Mouse (Mus musculus): ENCODE data around the gene Cys1. TPM values are rescaled to one million over a fixed set of nuclear protein-coding genes. Genes with fewer than 3 reads are reported as not detected.
"Not testable (repeated sequence)": the region's sequence is repeated elsewhere in the genome, so short reads cannot be mapped to it uniquely, and the experiment has no call there.

The Cys1 gene
- polyA plus RNA-seq, 1 experiment from 2014 or later: 2.6 TPM

DNA sequence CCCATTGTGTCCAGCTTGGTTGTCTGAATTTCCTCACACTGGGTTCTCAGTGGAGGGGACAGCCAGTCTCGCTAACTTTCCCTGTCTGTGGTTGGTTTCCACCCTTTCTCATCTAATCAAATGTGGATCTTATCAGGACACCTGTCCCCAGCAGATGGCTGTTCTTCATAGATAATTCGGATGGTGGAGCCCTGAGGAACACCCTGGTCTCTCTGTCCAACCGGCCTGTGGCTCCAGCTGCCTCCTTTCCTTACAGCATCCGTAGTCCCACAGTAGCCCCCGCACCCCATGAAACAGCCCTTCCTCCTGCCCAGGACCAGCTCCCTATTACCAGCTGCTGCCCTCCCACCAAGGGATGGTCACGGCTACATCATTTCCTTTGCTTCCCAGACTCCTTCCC, 35.7 kb downstream of the Cys1 start:
- WGBS: 82% methylated on average over 6 of the region's 6 CpGs

GRCm38 (mm10) chr12:24644125-24644571, 37.5 kb downstream of the Cys1 start:
- 73% methylated on average over 1 of the region's 1 CpGs for WGBS
- Histone ChIP-seq H3K27me3 (ENCODE audit: control insufficient read depth, insufficient read depth, low read length) (no peaks in the 10 kb centered on the region), H3K9me3 (ENCODE audit: control insufficient read depth, low read depth, low read length) (no peaks in the 10 kb centered on the region), H3K4me1 (ENCODE audit: control insufficient read depth, insufficient read depth, low read length) (0 out of 2 replicates have a peak, but pooled peaks cover 4% of the 10 kb centered on the region), H3K4me2 (replicated peaks; ENCODE audit: low read depth, low read length) (no peak overlapping the region), H3K4me3 (ENCODE audit: low read depth, low read length) (no peak overlapping the region), H3K27ac (ENCODE audit: low read length) (no peak overlapping the region), H3K36me3 (ENCODE audit: control insufficient read depth, insufficient read depth, low read length) (no peaks in the 10 kb centered on the region), H3K9ac (replicated peaks; ENCODE audit: low read depth, low read length) (no peak overlapping the region)
- peak; percentile 69 for ATAC-seq (ENCODE audit: insufficient number of reproducible peaks, insufficient read depth, low FRiP score, low read depth)

More for the DNA sequence above, 35.7 kb downstream of the Cys1 start:
- no peaks in the 10 kb centered on the region for H3K9me3 ChIP-seq (ENCODE audit: control insufficient read depth, low read depth, low read length)
- peaks cover 8% of the 10 kb centered on the region; the same call in 1 of the 2 replicates for H3K4me1 ChIP-seq (ENCODE audit: control insufficient read depth, insufficient read depth, low read length)
- H3K36me3 ChIP-seq (ENCODE audit: control insufficient read depth, insufficient read depth, low read length): no peaks in the 10 kb centered on the region
- ATAC-seq (ENCODE audit: insufficient number of reproducible peaks, insufficient read depth, low FRiP score, low read depth): no peak
- H3K4me3 ChIP-seq (ENCODE audit: low read depth, low read length): no peak overlapping the region
- H3K4me2 ChIP-seq (replicated peaks; ENCODE audit: low read depth, low read length): no peak overlapping the region
- no peak overlapping the region for H3K9ac ChIP-seq (replicated peaks; ENCODE audit: low read depth, low read length)
- H3K27ac ChIP-seq (ENCODE audit: low read length): no peak overlapping the region
- no peaks in the 10 kb centered on the region for H3K27me3 ChIP-seq (ENCODE audit: control insufficient read depth, insufficient read depth, low read length)

DNA sequence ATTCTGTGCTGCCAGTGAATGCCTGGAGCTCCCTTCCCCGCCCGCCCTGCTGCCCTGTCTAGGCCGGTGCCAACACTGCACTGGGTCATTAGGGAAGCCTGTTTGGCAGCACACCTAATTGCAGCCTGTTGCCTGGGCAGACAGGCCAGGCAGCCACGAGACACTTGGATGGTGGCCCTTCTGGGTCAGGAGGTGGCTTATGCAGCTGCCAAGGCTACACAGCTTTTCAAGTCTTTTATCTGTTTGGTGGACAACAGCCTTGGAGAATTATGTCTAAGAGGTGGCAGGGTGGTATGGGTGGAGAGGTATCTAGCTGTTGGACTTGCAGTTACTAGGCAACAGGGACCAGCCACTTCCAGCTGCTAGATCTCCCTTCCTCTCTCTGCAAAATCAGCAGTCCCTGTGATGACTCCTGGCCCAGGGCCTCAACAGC, 39.2 kb downstream of the Cys1 start:
- no peak overlapping the region for H3K4me3 ChIP-seq (ENCODE audit: low read depth, low read length)
- no peaks in the 10 kb centered on the region for H3K36me3 ChIP-seq (ENCODE audit: control insufficient read depth, insufficient read depth, low read length)
- H3K27me3 ChIP-seq (ENCODE audit: control insufficient read depth, insufficient read depth, low read length): no peaks in the 10 kb centered on the region
- ATAC-seq (ENCODE audit: insufficient number of reproducible peaks, insufficient read depth, low FRiP score, low read depth): no peak
- H3K4me2 ChIP-seq (replicated peaks; ENCODE audit: low read depth, low read length): no peak overlapping the region
- H3K27ac ChIP-seq (ENCODE audit: low read length): no peak overlapping the region
- H3K9me3 ChIP-seq (ENCODE audit: control insufficient read depth, low read depth, low read length): no peaks in the 10 kb centered on the region
- H3K9ac ChIP-seq (replicated peaks; ENCODE audit: low read depth, low read length): no peak overlapping the region
- WGBS: 62% methylated on average over 4 of the region's 4 CpGs
- 0 out of 2 replicates have a peak, but pooled peaks cover 4% of the 10 kb centered on the region for H3K4me1 ChIP-seq (ENCODE audit: control insufficient read depth, insufficient read depth, low read length)

DNA sequence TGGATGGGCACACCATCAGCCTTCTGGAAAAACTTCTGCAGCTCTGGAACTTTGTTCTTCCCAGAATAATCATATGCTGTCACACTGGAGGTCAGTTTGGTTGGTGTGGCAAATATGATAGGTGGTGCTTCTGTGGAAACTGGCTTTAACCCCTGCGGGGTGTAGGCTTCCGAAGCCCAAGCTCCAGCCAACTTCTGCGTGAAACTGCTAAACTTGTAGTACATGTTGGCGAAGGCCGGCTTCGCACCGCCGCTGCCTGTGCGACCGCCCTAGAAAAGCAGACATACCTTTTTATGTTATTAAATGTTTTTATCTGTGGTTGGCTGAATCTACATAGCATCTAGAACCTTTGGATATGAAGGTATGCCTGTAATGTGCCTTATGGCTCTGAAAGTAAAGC, 42.8 kb downstream of the Cys1 start:
- not testable (repeated sequence) for H3K4me3 ChIP-seq (ENCODE audit: low read depth, low read length); H3K9me3 ChIP-seq (ENCODE audit: control insufficient read depth, low read depth, low read length); ATAC-seq (ENCODE audit: insufficient number of reproducible peaks, insufficient read depth, low FRiP score, low read depth); H3K9ac ChIP-seq (replicated peaks; ENCODE audit: low read depth, low read length); H3K4me1 ChIP-seq (ENCODE audit: control insufficient read depth, insufficient read depth, low read length); H3K36me3 ChIP-seq (ENCODE audit: control insufficient read depth, insufficient read depth, low read length); H3K27ac ChIP-seq (ENCODE audit: low read length); H3K4me2 ChIP-seq (replicated peaks; ENCODE audit: low read depth, low read length); H3K27me3 ChIP-seq (ENCODE audit: control insufficient read depth, insufficient read depth, low read length)
- WGBS: 97% methylated on average over 10 of the region's 10 CpGs

GRCm38 (mm10) chr12:24634648-24635047, 47.0 kb downstream of the Cys1 start:
- Histone ChIP-seq H3K27ac (ENCODE audit: low read length) (no peak overlapping the region), H3K4me3 (ENCODE audit: low read depth, low read length) (no peak overlapping the region), H3K9me3 (ENCODE audit: control insufficient read depth, low read depth, low read length) (no peaks in the 10 kb centered on the region), H3K4me1 (ENCODE audit: control insufficient read depth, insufficient read depth, low read length) (no peaks in the 10 kb centered on the region), H3K4me2 (replicated peaks; ENCODE audit: low read depth, low read length) (no peak overlapping the region), H3K27me3 (ENCODE audit: control insufficient read depth, insufficient read depth, low read length) (no peaks in the 10 kb centered on the region), H3K36me3 (ENCODE audit: control insufficient read depth, insufficient read depth, low read length) (no peaks in the 10 kb centered on the region), H3K9ac (replicated peaks; ENCODE audit: low read depth, low read length) (no peak overlapping the region)
- no peak for ATAC-seq (ENCODE audit: insufficient number of reproducible peaks, insufficient read depth, low FRiP score, low read depth)
- WGBS: 83% methylated on average over 3 of the region's 3 CpGs

DNA sequence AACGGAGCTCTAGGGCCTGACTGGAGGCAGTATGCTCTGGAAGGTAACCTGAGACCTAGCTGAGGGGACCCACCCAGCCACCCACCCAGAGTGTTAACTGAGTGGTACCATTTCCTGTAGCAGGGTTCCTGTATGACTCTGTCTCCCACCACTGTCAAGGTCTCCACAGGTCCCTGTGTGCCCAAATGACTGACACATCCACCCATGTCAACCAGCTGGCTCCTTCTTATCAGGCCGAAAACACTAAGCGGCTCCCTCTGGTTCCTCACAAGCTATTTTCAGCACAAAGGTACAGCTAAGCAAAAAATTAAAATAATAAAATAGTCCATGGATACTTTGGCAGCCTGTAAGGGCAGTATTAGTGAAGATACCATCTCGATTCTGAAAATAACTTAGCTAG, 47.4 kb downstream of the Cys1 start:
- Histone ChIP-seq H3K27me3 (ENCODE audit: control insufficient read depth, insufficient read depth, low read length) (no peaks in the 10 kb centered on the region), H3K9me3 (ENCODE audit: control insufficient read depth, low read depth, low read length) (no peaks in the 10 kb centered on the region), H3K36me3 (ENCODE audit: control insufficient read depth, insufficient read depth, low read length) (no peaks in the 10 kb centered on the region), H3K4me2 (replicated peaks; ENCODE audit: low read depth, low read length) (no peak overlapping the region), H3K4me1 (ENCODE audit: control insufficient read depth, insufficient read depth, low read length) (no peaks in the 10 kb centered on the region), H3K27ac (ENCODE audit: low read length) (no peak overlapping the region), H3K9ac (replicated peaks; ENCODE audit: low read depth, low read length) (no peak overlapping the region), H3K4me3 (ENCODE audit: low read depth, low read length) (no peak overlapping the region)
- ATAC-seq (ENCODE audit: insufficient number of reproducible peaks, insufficient read depth, low FRiP score, low read depth): no peak
- WGBS: 72% methylated on average over 4 of the region's 4 CpGs

- Histone ChIP-seq H3K36me3 (ENCODE audit: control insufficient read depth, insufficient read depth, low read length) (no peaks in the 10 kb centered on the region), H3K9me3 (ENCODE audit: control insufficient read depth, low read depth, low read length) (no peaks in the 10 kb centered on the region), H3K4me3 (ENCODE audit: low read depth, low read length) (no peak overlapping the region), H3K9ac (replicated peaks; ENCODE audit: low read depth, low read length) (no peak overlapping the region), H3K27me3 (ENCODE audit: control insufficient read depth, insufficient read depth, low read length) (no peaks in the 10 kb centered on the region), H3K4me2 (replicated peaks; ENCODE audit: low read depth, low read length) (no peak overlapping the region), H3K4me1 (ENCODE audit: control insufficient read depth, insufficient read depth, low read length) (no peaks in the 10 kb centered on the region), H3K27ac (ENCODE audit: low read length) (no peak overlapping the region)
- no peak for ATAC-seq (ENCODE audit: insufficient number of reproducible peaks, insufficient read depth, low FRiP score, low read depth)
- whole genome bisulfite sequencing: 55% methylated on average over 1 of the region's 1 CpGs
These were observed 47.8 kb downstream of the Cys1 start for GRCm38 (mm10) chr12:24633753-24634191.

- no peaks in the 10 kb centered on the region for H3K4me1 ChIP-seq (ENCODE audit: control insufficient read depth, insufficient read depth, low read length)
- no peaks in the 10 kb centered on the region for H3K27me3 ChIP-seq (ENCODE audit: control insufficient read depth, insufficient read depth, low read length)
- WGBS: 59% methylated on average over 4 of the region's 4 CpGs
- H3K36me3 ChIP-seq (ENCODE audit: control insufficient read depth, insufficient read depth, low read length): no peaks in the 10 kb centered on the region
- H3K27ac ChIP-seq (ENCODE audit: low read length): no peak overlapping the region
- no peak overlapping the region for H3K9ac ChIP-seq (replicated peaks; ENCODE audit: low read depth, low read length)
- no peak overlapping the region for H3K4me3 ChIP-seq (ENCODE audit: low read depth, low read length)
- H3K9me3 ChIP-seq (ENCODE audit: control insufficient read depth, low read depth, low read length): no peaks in the 10 kb centered on the region
- no peak for ATAC-seq (ENCODE audit: insufficient number of reproducible peaks, insufficient read depth, low FRiP score, low read depth)
- H3K4me2 ChIP-seq (replicated peaks; ENCODE audit: low read depth, low read length): no peak overlapping the region
These were observed 49.2 kb downstream of the Cys1 start for GRCm38 (mm10) chr12:24632404-24632803.

DNA sequence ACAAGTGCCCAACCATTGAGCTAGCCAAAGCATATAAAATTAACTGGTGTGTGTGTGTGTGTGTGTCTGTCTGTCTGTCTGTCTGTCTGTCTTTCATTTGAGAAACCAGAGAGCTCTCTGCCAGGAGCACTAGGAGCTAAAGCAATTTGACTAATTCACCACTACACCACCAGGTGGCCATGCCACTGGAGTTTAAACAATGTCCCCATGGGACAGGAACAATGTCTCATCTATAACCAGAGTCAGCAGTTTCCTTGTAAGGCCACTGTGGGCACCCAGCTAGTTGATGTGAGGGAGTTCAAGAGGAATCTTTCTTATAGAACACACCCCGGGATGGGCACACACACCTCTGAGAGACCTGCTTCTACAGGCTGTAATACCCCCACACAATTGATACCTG, 51.4 kb downstream of the Cys1 start:
- ATAC-seq (ENCODE audit: insufficient number of reproducible peaks, insufficient read depth, low FRiP score, low read depth): no peak
- Histone ChIP-seq H3K27me3 (ENCODE audit: control insufficient read depth, insufficient read depth, low read length) (no peaks in the 10 kb centered on the region), H3K27ac (ENCODE audit: low read length) (no peak overlapping the region), H3K4me3 (ENCODE audit: low read depth, low read length) (no peak overlapping the region), H3K9me3 (ENCODE audit: control insufficient read depth, low read depth, low read length) (no peaks in the 10 kb centered on the region), H3K36me3 (ENCODE audit: control insufficient read depth, insufficient read depth, low read length) (no peaks in the 10 kb centered on the region), H3K4me2 (replicated peaks; ENCODE audit: low read depth, low read length) (no peak overlapping the region), H3K9ac (replicated peaks; ENCODE audit: low read depth, low read length) (no peak overlapping the region), H3K4me1 (ENCODE audit: control insufficient read depth, insufficient read depth, low read length) (no peaks in the 10 kb centered on the region)
- WGBS: 91% methylated on average over 1 of the region's 1 CpGs
